Mouse (Mus musculus): ENCODE results near the gene Hoxd11.

Gene Hoxd11

DNA sequence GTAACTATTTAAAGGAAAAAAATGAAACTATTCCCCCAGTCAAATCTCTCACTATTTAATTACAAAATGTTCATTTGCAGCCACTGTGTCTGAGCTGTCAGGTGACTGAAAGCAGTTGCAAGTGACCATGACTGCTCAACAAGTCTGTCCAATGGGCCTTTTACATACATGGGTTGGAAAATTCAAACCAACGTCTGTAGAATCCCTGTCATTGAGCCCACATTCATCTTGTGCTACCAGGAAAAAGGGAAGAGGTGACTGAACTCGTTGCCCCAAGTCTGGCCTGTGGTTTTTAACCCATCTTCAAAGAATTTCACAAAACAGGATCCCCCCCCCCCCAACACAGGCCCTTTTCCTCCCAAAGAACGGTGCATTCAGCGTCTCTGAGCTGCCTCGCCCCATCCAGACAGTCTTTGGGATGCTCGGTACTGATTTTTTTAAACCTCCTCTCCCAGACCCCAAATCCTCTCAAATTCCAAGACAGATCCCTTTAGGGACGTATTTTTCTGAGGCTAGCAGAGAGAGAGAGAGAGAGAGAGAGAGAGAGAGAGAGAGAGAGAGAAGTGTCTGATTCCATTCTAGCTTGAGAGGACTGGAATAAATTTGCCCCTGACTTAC, 16.6 kb downstream of the Hoxd11 start:
- ATAC-seq (ENCODE audit: low TSS enrichment): no peak

DNA sequence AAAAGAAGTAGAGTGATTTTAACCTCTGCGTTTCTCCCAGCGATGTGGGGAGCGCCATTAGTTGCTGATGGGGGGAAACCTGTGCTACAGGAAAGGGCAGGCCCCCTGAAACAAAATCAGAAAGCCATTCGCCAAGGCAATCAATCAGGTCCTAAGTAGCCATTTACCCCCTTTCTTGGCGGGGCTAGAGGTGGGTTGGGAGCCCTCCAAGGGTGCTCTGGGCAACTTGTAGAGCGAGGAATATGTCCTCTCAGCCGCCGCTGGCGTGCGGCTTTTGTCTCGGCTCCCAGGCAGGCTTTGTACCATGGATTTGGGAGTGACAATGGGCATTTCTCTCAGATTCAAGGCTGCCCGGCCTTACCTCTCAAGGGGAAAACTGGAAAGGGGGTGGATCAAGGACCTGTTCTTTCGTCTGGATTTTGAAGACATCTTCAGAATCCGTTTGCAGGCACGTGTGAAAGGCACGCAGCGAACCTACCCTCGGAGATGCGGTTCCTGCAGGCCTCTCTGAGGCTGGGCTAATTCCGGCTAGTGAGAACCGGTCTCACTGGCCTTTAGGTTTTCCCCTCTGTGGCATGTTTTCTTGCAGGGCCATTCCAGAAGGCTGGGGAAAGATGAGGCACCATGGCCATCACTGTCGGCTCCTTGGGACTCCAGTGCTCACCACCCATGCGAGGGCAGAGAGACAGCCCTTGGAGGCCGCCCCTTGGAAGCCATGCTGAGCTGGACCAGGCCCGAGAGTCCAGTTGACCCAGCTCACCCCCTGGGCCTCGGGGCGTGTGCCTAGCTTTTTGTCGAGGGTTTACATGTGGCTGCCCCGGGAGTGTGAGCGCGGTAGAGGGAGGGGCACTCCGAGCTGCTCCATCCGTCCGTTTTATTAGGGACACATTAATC, 17.3 kb downstream of the Hoxd11 start:
- no peak for ATAC-seq (ENCODE audit: low TSS enrichment)

GRCm38 (mm10) chr2:74697567-74698121, 18.3 kb downstream of the Hoxd11 start, which contains the start of gene Hoxd9:
TSS of gene Hoxd9 (plus strand) at chr2:74697727.
- no peak for ATAC-seq (ENCODE audit: low TSS enrichment)

DNA sequence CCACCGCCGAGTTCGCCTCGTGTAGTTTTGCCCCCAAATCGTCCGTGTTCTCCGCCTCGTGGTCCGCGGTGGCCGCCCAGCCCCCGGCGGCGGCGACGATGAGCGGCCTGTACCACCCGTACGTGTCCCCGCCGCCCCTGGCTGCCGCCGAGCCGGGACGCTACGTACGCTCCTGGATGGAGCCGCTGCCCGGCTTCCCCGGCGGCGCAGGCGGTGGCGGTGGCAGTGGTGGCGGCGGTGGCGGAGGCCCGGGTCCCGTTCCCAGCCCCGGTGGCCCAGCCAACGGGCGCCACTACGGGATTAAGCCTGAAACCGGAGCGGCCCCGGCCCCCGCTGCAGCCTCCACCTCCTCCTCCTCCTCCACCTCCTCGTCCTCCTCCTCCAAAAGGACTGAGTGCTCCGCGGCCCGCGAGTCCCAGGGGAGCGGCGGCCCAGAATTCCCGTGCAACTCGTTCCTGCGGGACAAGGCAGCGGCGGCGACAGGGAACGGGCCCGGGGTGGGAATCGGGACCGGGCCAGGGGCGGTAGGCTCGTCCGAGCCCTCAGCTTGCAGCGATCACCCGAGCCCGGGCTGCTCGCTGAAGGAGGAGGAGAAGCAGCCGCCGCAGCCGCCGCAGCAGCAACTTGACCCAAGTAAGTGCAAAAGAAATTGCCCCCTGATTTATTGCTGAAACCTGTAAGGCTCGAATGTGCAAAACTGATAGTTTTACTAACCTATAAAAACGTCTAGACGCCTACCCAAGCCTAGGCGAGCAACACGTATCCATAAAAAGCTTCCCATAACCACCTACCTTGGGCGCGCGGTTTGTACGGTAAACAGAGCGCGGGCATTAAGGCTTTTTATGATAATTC, 19.1 kb downstream of the Hoxd11 start:
- no peak for ATAC-seq (ENCODE audit: low TSS enrichment)

DNA sequence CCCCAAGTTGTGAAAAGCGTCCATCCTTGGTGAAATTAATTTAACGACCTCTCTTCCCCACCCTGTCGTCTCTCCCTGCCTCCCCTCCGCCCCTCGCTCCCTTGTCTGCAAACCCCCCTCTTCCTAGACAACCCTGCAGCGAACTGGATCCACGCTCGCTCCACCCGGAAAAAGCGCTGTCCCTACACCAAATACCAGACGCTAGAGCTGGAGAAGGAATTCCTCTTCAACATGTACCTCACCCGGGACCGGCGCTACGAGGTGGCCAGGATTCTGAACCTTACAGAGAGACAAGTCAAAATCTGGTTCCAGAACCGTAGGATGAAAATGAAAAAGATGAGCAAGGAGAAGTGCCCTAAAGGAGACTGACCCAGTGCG, 19.7 kb downstream of the Hoxd11 start:
- ATAC-seq (ENCODE audit: low TSS enrichment): no peak

DNA sequence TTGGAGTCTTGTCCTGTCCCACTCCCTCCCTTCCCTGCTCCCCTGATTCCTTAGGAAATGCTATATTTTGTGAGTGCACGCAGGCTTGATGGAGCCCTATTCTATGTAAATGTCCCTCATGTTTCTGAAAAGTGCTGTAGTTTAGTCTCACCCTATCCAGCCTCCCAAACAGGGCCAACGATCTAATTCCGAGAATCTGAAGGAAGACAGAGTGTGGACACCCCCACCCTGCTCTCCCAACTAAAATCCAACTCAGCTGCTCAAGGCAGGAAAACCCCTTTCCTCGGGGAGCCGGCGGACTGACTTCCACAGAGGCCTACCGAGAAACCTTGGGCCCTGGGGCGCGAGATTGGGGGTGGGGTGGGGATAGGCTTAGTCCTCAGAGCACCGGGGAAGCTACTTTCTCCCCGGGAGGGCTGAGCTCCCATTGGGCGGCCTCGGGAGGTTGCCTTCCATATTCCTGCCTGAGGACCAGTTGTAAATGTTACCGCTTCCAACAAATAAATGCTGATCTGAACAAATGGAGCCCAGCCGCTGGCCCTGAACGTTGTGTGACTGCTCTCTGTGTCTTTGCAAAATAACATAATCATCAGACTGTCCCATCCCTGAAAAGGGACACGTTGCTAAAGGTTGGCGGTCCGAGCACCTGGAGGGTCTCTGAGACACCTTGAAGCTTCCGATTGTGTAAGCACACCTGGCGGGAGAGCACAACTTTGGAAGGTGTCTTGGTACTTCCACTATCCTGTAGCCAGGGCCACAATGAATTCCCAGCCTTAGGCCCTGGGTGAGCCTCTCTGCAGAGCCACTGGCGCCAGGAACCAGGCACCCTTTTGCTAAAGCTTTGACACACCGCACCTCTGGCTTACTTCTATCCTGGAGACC, 20.5 kb downstream of the Hoxd11 start:
- no peak for ATAC-seq (ENCODE audit: low TSS enrichment)

- no peak for ATAC-seq (ENCODE audit: low TSS enrichment)
Measured at GRCm38 (mm10) chr2:74700546-74701112, 21.3 kb downstream of the Hoxd11 start.

- ATAC-seq (ENCODE audit: low TSS enrichment): no peak
Measured at GRCm38 (mm10) chr2:74701949-74702819, 22.8 kb downstream of the Hoxd11 start.

GRCm38 (mm10) chr2:74702820-74703219, 23.5 kb downstream of the Hoxd11 start:
- no peak for ATAC-seq (ENCODE audit: low TSS enrichment)

GRCm38 (mm10) chr2:74703317-74703716, 24.0 kb downstream of the Hoxd11 start:
- no peak for ATAC-seq (ENCODE audit: low TSS enrichment)

GRCm38 (mm10) chr2:74703720-74704392, 24.5 kb downstream of the Hoxd11 start:
- ATAC-seq (ENCODE audit: low TSS enrichment): no peak

- no peak for ATAC-seq (ENCODE audit: low TSS enrichment)
Measured at GRCm38 (mm10) chr2:74704393-74704998, 25.1 kb downstream of the Hoxd11 start, which contains the start of gene Hoxd8. TSS of gene Hoxd8 (plus strand) at chr2:74704615.

GRCm38 (mm10) chr2:74704999-74705466, 25.7 kb downstream of the Hoxd11 start:
- ATAC-seq (ENCODE audit: low TSS enrichment): no peak

DNA sequence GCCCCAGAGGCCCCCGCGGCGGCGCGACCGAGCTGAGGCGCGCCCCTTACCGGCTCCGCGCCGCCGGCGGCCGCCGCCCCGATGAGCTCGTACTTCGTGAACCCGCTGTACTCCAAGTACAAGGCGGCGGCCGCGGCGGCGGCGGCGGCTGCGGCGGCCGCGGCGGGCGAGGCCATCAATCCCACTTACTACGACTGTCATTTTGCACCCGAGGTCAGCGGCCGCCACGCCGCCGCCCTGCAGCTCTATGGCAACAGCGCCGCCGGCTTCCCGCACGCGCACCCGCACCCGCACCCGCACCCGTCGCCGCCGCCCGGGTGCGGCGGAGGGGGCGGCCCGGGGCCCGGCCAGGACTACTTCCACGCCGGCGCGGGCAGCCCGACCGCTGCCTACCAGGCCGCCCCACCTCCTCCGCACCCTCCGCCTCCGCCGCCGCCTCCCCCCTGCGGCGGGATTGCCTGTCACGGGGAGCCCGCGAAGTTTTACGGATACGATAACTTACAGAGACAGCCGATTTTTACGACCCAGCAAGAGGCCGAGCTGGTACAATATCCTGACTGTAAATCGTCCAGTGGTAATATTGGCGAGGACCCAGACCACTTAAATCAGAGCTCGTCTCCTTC, 26.2 kb downstream of the Hoxd11 start:
- ATAC-seq (ENCODE audit: low TSS enrichment): no peak

DNA sequence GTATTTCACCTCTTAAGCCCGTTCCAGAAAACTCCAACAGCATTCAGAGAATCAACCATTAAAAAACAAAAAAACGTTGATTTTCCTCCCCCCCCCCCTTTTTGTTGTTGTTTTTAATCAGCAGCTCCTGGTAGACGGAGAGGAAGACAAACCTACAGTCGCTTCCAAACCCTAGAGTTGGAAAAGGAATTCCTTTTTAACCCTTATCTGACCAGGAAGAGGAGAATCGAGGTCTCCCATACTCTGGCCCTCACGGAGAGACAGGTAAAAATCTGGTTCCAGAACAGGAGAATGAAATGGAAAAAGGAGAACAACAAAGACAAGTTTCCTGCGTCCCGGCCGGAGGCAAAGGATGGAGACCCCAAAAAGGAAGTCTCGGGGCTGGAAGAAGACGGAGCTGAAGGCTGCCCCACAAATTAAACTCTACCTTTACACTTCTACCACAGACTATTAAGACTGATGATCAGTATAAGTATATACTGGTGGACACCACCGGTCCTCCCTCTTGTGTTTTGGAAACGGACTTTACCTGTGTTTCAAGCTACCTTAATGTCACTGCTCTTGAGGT, 27.1 kb downstream of the Hoxd11 start:
- no peak for ATAC-seq (ENCODE audit: low TSS enrichment)

GRCm38 (mm10) chr2:74707599-74707998, 28.2 kb downstream of the Hoxd11 start:
- ATAC-seq (ENCODE audit: low TSS enrichment): no peak

GRCm38 (mm10) chr2:74708676-74709075, 29.3 kb downstream of the Hoxd11 start:
- ATAC-seq (ENCODE audit: low TSS enrichment): no peak

Data from frontal cortex, adult (tissue).